Mouse (Mus musculus) cerebellum, adult 2 months (tissue): Measurements from ENCODE around the gene Mmd2. TPM values are rescaled to one million over a fixed set of nuclear protein-coding genes. Genes with fewer than 3 reads are reported as not detected.
A peak's percentile ranks its signal among the peaks of the same experiment; 100 is the strongest.

Experiments
- DNase-seq, 2 experiments: peaks; one replicate each; pipeline ENCODE4 v3.0.0; 2021
- H3K27ac ChIP-seq: fragments of 200-500 bp; 2 replicates; pipeline ENCODE4 v1.5.1; 2012; ENCODE audit warnings: low read length, control low read depth, inconsistent platforms; ENCODE audit not compliant: insufficient read depth
- H3K27me3 ChIP-seq: fragments of 200-500 bp; 2 replicates; pipeline ENCODE4 v1.6.1; 2012; ENCODE audit warnings: inconsistent platforms, mild to moderate bottlenecking, low read length, moderate library complexity; ENCODE audit not compliant: control insufficient read depth, insufficient read depth
- H3K4me1 ChIP-seq: fragments of 200-500 bp; 2 replicates; pipeline ENCODE4 v1.6.1; 2011; ENCODE audit warnings: low read length; ENCODE audit not compliant: control insufficient read depth, insufficient read depth
- H3K4me3 ChIP-seq: fragments of 200-500 bp; replicated peaks from 2 replicates; pipeline ENCODE3; 2011; ENCODE audit warnings: mild to moderate bottlenecking, low read depth, low read length, control low read depth; ENCODE audit not compliant: insufficient read depth
- CTCF ChIP-seq: fragments of 200-500 bp; IDR thresholded peaks from 2 replicates; pipeline ENCODE4 v1.5.1; 2011; ENCODE audit warnings: low read depth, mild to moderate bottlenecking, control low read depth, low read length, moderate library complexity, borderline replicate concordance; ENCODE audit not compliant: insufficient read depth
- POLR2A ChIP-seq: fragments of 200-500 bp; IDR thresholded peaks from 2 replicates; pipeline ENCODE4 v1.6.1; 2011; ENCODE audit warnings: low read length, control low read depth, borderline replicate concordance; ENCODE audit not compliant: insufficient read depth
- WGBS: fragments of 180-500 bp; shearing (Covaris S2); methylation state at CpG from one replicate; pipeline ENCODE4 v1.1.7; 2018; 5-methylcytosine and 5-hydroxymethylcytosine counted together
- polyA plus RNA-seq: library from polyadenylated mRNA; depleted of rRNA; stranded (reverse); fragments of >200 nt; gene quantifications from 2 replicates; pipeline ENCODE4 v1.2.3, GENCODE M21; 2012

Mmd2 gene
- polyA plus RNA-seq, 1 experiment, result 65.6 TPM

- 46% methylated on average over 5 of the region's 5 CpGs for WGBS
- TF ChIP-seq CTCF (no peak), POLR2A (no peak)
- no peak for DNase-seq
- no peak overlapping the region for H3K27ac ChIP-seq
- H3K4me1 ChIP-seq, result no peaks in the 10 kb centered on the region
- H3K4me3 ChIP-seq, result no peak overlapping the region
- H3K27me3 ChIP-seq, result no peaks in the 10 kb centered on the region
Measured at GRCm38 (mm10) chr5:142640088-142640487, 31.5 kb upstream of the Mmd2 start.

- DNase-seq, result no peak
- WGBS, result 88% methylated on average over 5 of the region's 5 CpGs
- no peak overlapping the region for H3K27ac ChIP-seq
- no peaks in the 10 kb centered on the region for H3K27me3 ChIP-seq
- no peak overlapping the region for H3K4me3 ChIP-seq
- no peaks in the 10 kb centered on the region for H3K4me1 ChIP-seq
- TF ChIP-seq POLR2A (no peak), CTCF (no peak)
Measured at GRCm38 (mm10) chr5:142637823-142638222, 29.2 kb upstream of the Mmd2 start.

- Histone ChIP-seq H3K27ac (no peak overlapping the region), H3K27me3 (no peaks in the 10 kb centered on the region), H3K4me1 (0 out of 2 replicates have a peak, but pooled peaks cover 3% of the 10 kb centered on the region), H3K4me3 (peak overlapping the region; percentile 90)
- 5% methylated on average over 6 of the region's 6 CpGs for WGBS
- peak in 1 of 2 experiments; percentile 21 for DNase-seq
- no peak for TF ChIP-seq POLR2A
- no peak for TF ChIP-seq CTCF
Measured at GRCm38 (mm10) chr5:142630224-142630623, 21.6 kb upstream of the Mmd2 start.

- Histone ChIP-seq H3K27ac (no peak overlapping the region), H3K27me3 (no peaks in the 10 kb centered on the region), H3K4me1 (0 out of 2 replicates have a peak, but pooled peaks cover 3% of the 10 kb centered on the region), H3K4me3 (peak overlapping the region; percentile 90)
- TF ChIP-seq POLR2A (no peak), CTCF (no peak)
- DNase-seq, result no peak
- 2% methylated on average over 38 of the region's 41 CpGs for WGBS
Measured at GRCm38 (mm10) chr5:142629663-142630025, 21.0 kb upstream of the Mmd2 start.

DNA sequence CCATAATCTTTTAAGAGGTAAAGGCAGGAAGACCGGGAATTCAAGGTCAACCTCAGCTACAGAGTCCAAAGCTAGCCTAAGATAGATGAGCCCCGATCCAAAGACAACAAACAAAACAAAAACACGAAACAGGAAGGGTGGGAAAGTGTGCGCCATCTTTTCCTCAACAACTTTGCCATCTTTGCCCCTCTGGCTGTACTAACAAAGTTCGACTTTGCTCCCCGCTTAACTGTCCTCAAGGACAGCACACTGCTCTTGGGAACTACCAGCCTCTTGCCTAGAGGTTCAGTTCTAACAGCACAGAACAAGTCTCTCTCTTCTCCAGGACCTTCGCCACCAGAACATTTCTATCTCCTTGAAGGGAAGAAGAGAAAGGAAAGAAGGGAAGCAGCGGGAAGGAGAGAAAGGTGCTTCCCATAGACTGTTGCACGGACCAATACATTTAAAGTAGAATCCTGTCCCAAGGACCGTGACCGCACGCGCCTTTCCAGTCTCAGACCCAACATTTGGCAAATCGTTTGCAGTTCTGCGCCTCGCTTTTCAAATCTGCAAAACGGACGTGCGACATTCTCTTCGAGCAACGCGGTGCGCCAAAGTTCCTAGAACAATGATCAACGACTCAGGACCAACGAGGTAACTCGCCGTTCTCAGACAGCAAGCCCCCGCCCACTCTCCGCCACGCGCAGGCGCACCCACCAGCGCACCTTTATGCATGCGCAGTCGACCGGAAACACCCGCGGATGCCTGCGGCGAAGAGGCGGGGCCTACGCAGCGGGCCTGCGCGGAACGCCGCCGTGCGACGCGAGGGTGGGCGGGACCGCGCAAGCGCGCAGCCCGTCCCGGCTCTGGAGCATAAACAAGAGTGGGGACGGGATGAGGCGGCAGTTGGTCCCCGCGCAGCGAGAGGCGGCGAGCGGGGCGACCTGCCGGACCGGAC lies 20.4 kb upstream of the Mmd2 start:
- WGBS, result 1% methylated on average over 69 of the region's 69 CpGs

DNA sequence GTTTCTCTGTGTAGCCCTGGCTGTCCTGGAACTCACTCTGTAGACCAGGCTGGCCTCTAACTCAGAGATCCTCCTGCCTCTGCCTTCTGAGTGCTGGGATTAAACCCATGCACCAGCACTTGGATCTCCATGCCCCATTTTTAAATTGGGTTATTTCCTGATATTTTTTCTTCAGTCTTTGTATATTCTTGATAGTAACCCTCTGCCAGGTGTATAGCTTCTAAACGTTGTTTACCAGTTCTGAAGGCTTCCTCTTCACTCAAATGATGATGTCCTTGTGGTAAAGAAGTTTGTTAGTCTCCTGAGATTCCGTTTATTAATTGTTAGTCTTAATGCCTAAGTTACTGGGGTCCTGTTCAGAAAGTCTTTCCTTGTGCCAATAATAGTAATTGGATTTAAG lies 18.8 kb upstream of the Mmd2 start, which contains the start of gene Wipi2:
Gene Wipi2, plus strand, starts transcription at position 301 of the 400 bp plus-strand sequence.
- 93% methylated on average over 2 of the region's 2 CpGs for WGBS
- no peak for DNase-seq
- H3K27ac ChIP-seq, result no peak within 1 kb of the TSS
- H3K4me1 ChIP-seq, result 0 out of 2 replicates have a peak, but pooled peaks cover 3% of the 10 kb centered on the region
- H3K4me3 ChIP-seq, result no peak within 1 kb of the TSS
- TF ChIP-seq CTCF, result no peak
- TF ChIP-seq POLR2A, result no peak
- H3K27me3 ChIP-seq, result no peaks in the 10 kb centered on the region

More for the DNA sequence above, 20.4 kb upstream of the Mmd2 start:
- 0 out of 2 replicates have a peak, but pooled peaks cover 3% of the 10 kb centered on the region for H3K4me1 ChIP-seq
- DNase-seq, result peak; percentile 97 to 98
- TF ChIP-seq POLR2A, result peak; percentile 91
- TF ChIP-seq CTCF, result no peak
- no peaks in the 10 kb centered on the region for H3K27me3 ChIP-seq
- peak overlapping the region; percentile 10; the same call in 1 of the 2 replicates for H3K27ac ChIP-seq
- peak overlapping the region; percentile 90 for H3K4me3 ChIP-seq

- no peak overlapping the region for H3K27ac ChIP-seq
- H3K27me3 ChIP-seq, result no peaks in the 10 kb centered on the region
- H3K4me3 ChIP-seq, result no peak overlapping the region
- DNase-seq, result no peak
- 87% methylated on average over 7 of the region's 7 CpGs for WGBS
- TF ChIP-seq CTCF (no peak), POLR2A (no peak)
- no peaks in the 10 kb centered on the region for H3K4me1 ChIP-seq
Measured at GRCm38 (mm10) chr5:142623080-142623479, 14.5 kb upstream of the Mmd2 start.

DNA sequence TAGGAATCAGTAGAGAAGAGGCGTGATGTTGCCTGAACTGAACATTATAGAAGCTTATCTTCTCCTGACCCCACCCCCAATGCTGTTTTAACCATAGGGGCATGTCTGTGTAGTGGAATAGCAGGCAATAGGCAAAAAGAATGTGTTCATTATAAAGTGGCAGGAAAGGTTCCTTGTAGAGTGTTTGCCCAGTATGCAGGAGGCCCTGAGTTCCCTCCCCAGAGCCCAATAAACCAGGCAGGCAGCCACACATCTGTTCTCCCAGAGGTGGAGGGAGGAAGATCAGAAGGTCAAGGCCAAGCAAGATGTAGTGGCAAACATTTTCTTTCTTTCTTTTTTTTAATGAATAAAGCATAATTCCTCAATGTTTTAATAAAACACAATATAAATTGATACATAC lies 13.5 kb upstream of the Mmd2 start:
- WGBS, result 93% methylated on average over 1 of the region's 1 CpGs
- Histone ChIP-seq H3K27me3 (no peaks in the 10 kb centered on the region), H3K4me1 (no peaks in the 10 kb centered on the region), H3K4me3 (no peak overlapping the region), H3K27ac (no peak overlapping the region)
- DNase-seq, result no peak
- TF ChIP-seq CTCF (no peak), POLR2A (no peak)
